Mouse (Mus musculus) embryo, embryonic 10 days (tissue): ENCODE results near the gene Pdzd2.
A peak's percentile ranks its signal among the peaks of the same experiment; 100 is the strongest.

Experiments used
- DNase-seq: peaks from one replicate; pipeline ENCODE4 v3.0.0-alpha.2; 2015; ENCODE audit warnings: low spot score

Gene Pdzd2

DNA sequence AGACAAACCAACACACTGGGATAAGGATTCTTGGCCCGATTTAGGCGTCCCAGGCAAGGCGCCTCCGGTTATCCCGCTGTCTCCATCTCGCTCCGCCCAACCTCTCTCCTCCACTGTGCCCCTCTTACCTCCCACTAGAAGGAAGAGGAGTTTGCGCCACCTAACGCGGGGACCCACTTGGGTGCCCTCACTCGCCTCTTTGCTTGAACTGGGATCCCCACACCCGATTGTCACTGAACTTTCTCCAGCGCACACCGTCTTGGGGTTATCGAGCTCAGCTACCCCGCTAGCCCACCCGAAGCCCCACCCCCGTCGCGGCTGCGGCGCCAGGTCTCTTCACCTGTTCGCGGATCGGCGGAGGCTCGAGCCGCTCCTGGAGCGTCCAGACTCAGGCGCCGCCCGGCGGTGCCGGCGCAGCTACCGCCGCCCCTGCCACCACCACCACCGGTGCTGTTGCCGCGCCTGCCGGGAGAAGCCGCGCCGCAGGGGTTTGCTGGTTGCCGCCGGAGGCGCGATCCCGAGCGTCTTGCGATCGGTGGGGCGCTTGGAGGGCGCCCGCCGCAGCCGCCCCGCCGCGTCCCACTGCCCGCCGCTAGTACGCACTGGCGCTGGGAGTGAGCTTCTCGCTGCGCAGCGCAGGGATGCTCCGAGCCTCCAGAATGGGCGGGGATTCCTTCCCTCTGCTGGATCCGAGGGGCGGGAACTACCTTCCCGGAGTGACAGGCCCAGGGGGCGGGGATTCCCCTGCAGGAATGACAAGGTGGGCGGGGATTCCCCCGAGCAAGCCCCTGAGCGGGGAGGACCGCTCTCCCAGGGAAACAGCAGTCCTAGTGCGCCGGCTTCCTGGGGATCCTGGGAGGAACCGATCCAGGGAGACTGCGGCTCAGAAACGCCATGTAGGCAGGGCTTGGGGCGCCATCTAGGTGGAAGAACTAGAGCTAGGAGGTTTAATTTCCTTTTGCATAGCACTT lies at the start of gene Pdzd2:
TSS of gene Pdzd2 (minus strand) at position 648 of the 971 bp plus-strand sequence.
- DNase-seq, result peak; percentile 96

DNA sequence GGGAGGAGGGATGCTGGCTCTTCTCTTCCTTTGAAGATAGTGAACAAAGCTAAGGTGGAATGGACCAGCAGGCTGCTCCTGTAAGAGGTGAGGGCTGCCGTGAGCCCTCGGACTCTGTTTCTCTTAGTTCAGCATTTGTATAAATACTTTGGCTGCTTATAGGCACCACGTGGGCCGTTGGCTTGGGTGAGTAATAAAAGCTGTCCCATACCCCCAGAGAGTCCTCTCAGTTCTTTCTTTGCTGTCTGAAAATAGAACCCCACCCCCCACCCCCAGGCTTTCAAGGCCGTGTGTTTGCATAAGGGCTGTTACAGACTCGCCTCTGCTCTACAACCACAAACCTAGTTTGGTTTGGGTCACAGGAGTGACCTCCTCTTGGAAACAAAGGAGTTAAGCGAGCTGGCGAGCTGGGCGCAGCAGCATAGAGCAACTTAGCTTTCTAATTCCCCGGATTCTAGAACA lies 49.7 kb upstream of the Pdzd2 start:
- DNase-seq, result peak; percentile 67

DNA sequence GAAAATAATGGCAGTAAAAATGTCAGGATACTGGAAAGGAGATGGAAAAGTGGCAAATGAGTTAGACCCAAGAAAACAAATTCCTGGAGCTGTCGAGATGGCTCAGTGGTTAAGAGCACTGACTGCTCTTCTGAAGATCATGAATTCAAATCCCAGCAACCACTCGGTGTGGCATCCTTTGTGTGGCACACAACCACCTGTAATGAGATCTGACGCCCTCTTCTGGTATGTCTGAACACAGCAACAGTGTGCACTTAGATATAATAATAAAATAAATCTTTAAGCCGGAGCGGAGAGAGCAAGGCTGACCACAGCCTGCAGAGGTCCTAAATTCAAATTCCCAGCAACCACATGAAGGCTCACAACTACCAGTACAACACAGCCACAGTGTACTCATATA lies 48.8 kb upstream of the Pdzd2 start:
- no peak for DNase-seq

DNA sequence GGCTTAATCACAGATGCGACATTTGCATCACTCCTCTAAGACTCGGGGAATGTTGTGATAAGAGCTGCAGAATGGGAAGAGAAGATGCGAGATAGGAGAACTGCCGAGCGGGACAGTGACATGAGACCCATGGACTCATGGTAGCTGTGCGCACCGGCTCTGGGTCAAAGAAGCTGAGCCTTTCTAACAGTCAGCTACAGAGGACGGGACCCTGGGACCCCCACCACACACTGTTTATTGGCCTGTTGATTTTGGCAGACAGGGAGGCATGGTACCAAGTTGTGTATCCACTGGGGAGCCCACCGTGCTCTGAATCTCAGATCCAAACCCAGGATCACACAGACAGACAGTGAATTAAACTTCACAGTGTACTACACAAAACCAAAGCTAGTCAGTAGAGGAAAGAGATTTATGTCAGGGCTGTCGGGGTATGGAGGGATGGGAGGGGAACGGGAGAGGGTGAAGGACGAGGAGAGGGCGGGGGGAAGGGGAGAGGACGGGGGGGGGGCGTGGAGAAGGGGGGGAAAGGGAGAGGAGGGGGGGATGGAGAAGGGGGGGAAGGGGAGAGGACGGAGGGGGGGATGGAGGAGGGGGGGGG lies 42.1 kb upstream of the Pdzd2 start:
- DNase-seq, result no peak

DNA sequence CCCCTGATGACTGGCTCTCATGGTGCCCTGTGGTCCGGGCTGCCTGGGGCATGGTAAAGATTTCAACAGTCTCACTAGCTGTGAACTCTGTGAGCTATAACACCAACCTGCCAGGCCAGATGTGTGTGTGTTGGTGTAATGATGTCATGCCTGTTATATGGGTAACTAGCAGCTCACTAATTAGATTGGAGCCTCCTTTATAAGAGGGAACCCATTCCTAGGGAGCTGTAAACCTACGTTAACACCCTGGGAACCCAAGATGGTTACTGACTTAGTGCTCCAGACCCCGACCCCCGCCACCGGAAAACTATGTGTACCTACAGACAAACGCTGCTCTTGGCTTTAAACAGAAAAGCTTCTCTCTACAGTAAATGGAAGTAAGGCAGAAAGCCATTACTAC lies 41.6 kb upstream of the Pdzd2 start:
- no peak for DNase-seq

DNA sequence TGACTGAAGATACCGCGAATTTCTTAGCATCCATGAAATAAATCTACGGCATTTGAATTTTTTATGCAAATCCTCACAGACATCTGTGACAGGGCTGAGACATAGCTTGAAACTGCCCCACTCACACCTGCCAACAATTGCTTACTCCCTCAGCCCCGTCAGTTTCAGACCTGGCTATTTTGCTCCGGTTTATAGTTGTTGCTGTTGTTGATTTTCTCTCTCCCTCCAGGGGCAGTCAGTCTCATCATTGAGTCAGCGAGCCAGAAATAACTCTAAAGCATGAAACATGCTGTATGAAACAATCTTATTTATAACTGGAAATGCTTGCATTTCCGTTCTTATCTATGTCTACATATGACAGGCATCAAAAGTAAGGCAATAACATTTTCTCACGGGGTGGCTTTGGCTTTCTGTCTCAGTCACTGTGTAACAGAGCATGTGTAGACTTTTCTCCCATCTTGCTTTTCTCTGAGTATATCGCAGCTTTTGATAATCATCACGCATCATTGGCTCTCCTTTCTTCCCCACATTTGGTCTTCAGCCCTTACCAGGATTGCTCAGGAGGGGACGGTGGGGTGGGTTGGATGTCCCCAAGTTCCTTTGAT lies 34.5 kb upstream of the Pdzd2 start:
- DNase-seq, result no peak

DNA sequence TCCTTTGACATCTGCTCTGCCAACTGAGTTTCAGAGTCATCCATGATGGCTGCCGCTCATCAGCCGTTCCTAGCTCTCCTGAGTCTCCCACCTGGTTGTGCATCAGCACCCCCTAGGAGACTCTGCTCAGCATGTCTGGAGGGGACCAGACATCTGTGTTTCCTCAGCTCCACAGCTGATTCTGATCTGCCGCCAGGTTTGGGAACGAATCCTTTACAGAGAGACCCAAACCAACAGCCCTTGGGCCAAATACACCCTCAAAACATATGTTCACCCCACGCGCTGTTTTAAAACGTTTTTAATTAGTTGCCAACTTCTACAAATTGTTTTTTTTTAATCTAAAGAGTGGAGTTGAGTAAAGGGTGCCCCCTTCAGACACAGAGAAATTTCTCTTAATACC lies 31.2 kb upstream of the Pdzd2 start:
- no peak for DNase-seq

DNA sequence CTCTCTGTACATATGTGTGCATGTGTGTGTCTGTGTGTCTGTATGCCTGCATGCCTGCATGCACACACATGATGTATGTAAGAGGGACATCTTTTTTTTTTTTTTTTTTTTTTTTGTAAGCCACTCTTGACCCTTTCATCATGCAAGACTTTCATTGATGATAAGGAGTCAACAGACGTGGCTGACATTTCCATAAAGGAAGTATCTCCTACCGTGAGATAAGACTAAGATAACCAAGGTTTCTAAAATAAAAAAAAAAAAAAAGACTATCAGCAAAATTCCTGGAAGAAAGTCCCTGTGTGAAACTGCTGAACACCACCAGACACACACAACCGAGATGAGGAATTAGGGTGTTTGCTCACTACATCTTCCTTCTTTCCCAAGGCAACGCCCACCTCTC lies 27.1 kb upstream of the Pdzd2 start:
- no peak for DNase-seq

DNA sequence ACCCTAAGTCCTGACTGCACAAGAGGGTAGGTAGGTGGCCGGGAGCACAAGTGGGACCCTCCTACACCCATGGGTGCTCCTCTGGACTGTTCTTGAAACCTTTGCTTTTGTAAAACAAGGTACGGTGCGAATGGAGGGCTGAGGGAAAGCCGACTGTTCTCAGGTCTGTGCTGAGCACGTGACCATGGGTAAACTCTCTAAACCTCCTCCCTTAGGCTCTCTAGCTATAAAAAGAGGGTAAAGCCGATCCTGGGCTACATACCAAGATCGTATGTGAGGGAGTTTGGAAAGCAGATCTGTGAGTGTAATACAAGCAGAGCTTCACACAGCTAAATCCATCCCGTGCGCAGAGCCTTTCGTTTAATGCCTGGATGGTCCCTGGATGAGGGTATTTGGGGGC lies 23.4 kb upstream of the Pdzd2 start:
- DNase-seq, result no peak

DNA sequence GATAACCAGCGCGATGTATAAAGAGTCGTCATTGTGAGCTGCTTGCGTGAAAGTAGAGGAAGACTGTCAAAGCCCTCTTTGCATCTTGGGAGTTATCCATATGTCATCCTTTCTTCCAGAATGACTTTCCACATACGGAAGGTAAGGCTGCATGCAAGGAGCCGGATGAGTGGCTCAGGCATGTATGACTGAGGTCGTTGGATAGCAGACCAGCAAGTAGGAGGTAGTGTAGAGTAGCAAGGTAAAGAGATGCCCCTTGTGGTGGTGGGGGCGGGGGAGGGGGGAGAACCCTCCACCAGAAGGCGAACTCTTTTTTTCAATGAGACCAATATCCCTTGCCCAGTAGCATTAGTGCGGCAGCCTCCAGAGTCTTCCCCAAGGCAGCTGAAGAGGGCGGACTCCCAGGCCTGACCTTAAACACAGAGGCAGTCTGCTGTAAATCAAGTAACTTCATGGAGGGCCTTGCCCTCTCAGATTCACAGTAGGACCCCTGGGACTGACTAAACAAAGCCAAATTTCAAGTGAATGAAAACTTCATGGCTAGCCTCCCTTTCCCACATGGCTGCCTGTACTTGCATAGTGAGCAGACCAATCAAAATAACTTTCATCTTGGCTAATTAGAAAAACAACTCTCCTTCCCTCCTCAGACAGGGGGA lies 22.7 kb upstream of the Pdzd2 start:
- DNase-seq, result peak; percentile 60

DNA sequence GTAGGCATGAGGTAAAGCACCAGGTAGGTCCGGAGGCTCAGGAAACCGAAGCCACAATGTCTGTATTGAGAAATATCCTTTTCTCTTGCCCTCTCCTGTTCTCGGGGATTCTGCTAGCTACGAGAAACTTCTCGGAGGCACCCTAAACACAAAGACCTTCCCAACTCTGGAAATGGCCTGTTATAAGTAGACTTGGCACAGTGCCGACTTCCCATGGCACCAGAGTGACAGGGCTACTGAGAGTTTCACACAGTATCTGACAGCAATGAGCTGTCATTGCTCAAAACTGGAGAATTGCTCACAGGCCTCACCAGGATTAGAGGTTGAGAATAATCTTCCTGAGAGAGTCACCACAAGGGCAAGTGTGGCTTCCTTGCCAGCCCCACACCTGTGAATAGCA lies 21.0 kb upstream of the Pdzd2 start:
- no peak for DNase-seq

DNA sequence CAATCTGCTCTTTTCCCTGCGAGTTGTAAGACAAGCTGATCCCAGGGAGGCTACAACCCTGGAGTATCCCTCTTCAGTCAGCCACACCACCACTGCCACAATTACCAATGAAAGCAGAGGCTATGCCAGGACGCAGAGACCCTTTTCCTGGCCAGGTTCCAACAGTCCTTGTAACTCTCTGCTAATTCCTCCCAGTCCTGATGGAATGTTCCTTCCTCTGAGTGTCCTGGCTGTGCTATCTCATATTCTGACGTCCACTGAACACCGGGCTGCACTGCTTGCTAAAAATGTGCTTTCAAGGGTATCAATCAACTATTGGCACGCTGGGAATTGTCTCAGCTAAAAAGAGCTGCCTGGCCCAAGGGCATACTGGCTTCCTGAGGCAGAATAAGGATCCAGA lies 18.7 kb upstream of the Pdzd2 start:
- DNase-seq, result no peak

DNA sequence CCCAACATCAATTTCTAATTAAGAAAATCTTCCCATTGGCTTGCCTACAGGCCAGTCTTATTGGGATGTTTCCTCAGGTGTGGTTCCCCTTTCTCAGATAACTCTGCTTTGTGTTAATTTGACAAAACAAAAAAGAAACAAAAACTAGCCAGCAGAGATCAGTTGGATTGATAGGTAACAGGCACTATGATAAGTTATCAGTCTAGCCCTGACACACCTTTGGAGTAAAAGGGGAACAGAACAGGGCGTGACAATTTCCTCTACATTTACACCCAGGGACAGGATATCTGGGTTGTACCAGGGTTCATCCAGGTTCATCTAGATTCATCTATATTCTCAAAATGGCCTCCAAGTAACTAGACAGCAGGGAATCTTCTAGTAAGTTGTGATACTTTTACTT lies 18.0 kb upstream of the Pdzd2 start:
- DNase-seq, result no peak

DNA sequence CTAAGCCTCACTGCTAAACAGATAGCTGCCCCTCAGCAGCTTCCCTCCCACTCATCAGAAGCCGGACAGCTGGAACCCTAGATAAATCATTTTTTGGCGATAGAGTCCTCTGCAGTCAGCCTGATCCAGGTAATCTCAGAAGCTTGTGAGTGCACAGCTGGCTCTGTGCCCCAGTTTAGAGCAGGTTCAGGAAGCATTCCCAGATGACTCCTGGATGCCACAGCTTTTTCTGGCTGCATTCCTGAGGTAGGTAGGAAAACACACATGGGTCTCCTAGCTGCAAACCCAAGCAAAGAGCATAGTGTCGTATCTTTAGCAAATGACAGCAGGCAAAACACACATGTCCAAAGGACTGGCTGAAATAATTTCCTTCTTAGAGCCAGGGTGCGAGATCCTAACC lies 13.5 kb upstream of the Pdzd2 start:
- DNase-seq, result no peak

DNA sequence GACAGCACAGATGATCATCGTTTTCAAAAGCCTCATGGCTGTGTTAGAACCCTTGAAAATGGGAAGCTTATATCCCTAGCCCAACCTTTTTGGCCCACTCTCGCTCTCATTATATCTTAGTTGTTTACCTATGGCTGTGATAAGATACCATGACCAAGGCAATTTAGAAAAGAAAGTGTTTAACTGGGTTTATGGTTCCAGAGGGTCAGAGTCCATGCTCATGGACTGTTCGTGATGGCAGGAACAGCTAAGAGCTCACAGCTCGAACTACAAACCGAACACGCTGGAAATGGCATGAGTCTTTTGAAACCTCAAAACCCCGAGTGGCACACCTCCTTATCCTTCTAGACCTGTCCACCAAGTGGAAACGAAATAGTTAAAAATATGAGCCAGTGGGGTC lies 11.2 kb upstream of the Pdzd2 start:
- DNase-seq, result no peak

DNA sequence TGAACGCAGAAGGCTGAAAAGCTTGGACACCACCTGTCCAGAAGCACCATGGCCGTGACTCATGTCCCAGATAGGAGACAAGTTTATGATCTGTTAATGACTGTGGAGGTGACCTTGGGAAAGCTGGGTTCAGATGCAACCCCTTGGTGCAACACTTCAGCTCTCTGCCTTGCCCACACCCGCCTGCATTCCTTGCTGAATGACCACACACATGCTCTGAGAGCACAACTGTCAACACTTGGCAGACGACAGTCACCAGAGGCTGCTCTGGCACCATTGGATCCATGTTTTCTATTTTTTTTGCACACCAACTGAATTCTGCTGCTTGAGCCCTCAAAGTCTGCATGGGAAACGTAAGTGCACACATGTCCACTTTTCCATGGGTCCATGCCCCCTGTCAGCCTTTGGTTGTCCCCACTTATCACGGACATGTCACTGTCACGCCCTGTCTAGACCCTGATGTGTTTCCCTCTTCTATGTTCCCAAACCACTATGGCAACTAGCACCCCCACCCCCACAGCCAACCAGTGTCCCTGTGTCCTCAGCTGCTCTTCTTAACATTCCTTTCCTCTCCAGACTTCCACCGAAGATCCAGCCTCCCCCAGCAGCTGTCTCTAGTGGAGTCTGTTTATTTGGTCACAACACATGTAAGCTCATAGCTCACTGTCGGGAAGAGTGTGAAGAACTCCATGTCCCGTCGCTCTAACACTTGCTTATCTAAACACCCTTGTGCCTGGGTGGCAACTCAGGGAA lies 10.0 kb upstream of the Pdzd2 start:
- DNase-seq, result no peak

DNA sequence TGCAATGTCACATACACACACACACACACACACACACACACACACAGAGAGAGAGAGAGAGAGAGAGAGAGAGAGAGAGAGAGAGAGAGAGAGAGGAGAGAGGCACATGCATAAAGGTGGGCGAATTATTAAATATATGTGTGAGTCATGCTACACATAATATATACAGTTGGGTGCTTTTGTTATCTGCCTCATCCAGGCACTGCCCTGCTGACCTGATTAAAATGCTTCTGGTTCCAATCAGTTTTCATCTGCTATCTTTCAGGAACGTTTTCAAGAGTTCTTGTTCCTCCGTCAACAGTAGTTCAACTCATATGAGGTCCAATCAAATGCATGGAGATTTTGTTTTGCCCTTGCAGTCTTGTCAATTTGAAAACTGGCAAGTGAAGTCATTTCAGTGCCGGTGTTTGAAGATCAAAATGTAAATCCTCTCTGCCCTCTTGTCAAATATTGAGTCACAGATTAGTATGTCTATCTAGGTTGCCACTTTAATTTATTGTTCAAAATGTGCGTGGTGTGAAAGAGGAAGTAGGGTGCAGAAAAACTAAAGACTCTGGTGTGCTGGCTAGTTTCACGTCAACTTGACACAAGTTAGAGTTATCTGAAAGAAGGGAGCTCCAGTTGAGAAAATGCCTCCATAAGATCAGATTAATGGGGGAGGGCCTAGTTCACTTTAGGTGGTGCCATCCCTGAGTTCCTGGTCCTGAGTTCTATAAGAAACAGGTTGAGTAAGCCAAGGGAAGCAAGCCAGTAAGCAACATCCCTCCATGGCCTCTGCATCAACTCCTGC lies 2.6 kb upstream of the Pdzd2 start:
- no peak for DNase-seq

DNA sequence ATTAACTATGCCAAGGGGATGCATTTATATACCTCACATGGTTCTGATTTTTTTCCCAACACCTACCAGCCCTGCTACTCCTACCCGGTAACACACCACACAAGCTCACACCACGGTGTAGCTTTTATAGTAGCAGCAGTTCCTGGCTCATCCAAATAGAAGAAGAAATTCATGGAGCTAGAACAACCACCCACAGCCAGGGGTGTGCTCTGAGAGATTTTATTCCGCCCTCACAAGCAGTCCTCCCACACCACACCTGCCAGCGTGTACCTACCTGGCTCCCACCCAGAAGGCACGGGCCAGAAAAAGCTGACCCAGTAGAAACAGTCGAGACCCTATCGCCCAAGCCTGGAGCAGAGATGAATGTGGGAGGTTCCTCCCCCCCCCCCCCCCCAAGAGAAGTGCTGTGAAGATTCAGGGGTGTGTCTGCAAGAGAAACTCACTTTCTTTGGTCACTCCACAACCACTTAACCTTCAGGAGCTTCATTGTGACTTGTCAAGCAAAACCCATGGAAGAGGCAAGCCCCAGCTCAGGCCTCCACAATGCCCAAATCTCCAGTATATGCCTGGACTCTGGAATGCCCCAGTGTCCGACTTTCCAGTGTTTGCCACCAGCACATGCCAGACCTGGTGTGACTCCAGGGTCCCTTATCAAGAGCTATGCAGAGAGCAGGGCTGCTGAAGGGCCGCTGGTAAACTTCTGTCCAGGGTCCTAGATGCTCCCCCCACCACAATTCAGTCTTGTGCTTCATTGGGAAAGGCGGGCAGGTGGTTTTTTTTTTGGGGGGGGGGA lies 1.2 kb downstream of the Pdzd2 start:
- no peak for DNase-seq

DNA sequence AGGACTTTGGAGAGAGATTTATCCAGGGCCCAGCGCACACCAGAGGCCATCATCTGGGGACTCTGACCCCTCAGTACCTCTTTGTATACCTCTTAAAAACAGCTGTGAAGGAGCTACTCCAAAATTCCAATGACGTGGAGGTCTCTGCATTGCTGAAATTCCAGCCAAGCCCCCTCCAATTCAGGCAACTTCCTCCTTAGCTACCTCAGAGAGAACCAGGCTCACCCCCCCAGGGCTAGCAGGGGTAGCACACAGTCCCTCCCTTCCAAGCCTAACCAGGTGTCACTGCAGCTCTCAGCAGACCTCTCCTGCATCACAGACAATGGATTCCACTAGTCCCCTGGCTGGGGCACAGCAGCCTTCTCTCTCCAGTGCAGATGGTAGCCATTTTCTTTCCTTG lies 4.5 kb downstream of the Pdzd2 start:
- DNase-seq, result no peak

DNA sequence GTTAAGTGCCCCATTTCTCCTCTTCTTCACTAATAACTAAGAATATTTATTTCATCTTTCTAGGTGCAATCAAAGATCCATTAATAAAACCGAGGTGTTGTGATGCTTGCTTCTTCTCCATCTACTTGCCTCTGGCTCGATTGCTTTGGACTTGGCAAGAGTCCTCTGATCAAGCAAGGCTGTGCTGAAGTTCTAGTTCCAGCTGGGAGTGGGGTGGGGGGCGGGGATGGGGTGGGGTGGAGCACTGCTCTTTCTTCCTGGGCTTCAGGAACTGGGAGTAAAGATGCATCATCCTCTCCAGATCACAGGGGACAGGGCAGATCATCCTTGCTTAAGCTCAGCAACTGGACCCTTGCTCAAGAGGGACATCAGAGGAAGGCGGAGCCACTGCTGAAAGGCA lies 5.5 kb downstream of the Pdzd2 start:
- no peak for DNase-seq
